10 mouse cellular contexts compared by ENCODE assay signal in the genomic region with DNA sequence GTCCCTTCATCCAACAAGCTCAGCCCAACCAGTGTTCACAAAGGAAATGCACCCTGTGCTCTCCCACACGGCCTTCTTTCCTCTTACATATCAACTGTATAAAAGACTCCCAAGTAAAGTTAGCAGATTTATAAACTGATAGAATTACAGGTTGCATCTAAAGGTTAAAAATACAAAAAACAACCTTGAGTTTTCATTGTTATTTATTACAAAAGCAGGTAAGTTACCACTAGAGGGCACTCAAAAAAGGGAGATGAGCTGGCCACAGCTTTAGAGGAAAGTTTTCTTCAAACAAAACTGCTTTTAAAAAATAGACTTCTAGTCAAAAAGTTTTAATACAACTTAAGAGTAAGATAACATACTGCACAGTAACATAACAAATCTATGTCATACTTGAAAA. TPM values are rescaled to one million over a fixed set of nuclear protein-coding genes. Genes with fewer than 3 reads are reported as not detected.
DNase-seq lines count a peak whose midpoint lies in the region; ATAC-seq and TF ChIP-seq lines count a peak whose summit lies in the region.
"Had no signal": no experiment of that assay in that cellular context is flagged by ENCODE, and none has a peak within 500 bp of the region (broad histone marks: within the 10 kb centered on the region; RNA-seq: fewer than 3 reads in every experiment).

No protein-coding gene starts in this region.

- intact Hi-C loops in gastrocnemius, adult 2 months (cut with DNase I): loop anchor here (1.0 kb wide), 1 partner anchor 100 kb away; no protein-coding TSS in a partner anchor
- intact Hi-C loops in gastrocnemius, postnatal 36 days (cut with DNase I): loop anchor here (2.0 kb wide), 1 partner anchor 98 kb away; no protein-coding TSS in a partner anchor

- H3K36me3 ChIP-seq in lung, embryonic 14.5 days (ENCODE audit: insufficient read depth): peaks cover 48% of the 10 kb centered on the region
- peaks cover 24% of the 10 kb centered on the region for H3K36me3 ChIP-seq in heart, embryonic 12.5 days

- TF ChIP-seq CTCF in gastrocnemius, adult 2 months (IDR thresholded peaks at IDR 0.05): peak; percentile 74
- peak; percentile 60 for TF ChIP-seq CTCF in lung, embryonic 14.5 days (IDR thresholded peaks at IDR 0.05; ENCODE audit: low read depth)
- TF ChIP-seq CTCF in Patski (IDR thresholded peaks at IDR 0.05): peak; percentile 53

- in situ Hi-C loops in Patski (cut with MboI; ENCODE audit: low pct_unique_long_range_greater_than_20kb): loop anchor here (25.0 kb wide), 1 partner anchor 545 kb away; no protein-coding TSS in a partner anchor

- no peak overlapping the region for H3K27ac ChIP-seq in gastrocnemius, adult 2 months
- no peak overlapping the region for H3K27ac ChIP-seq in lung, embryonic 14.5 days (ENCODE audit: low read depth)
- H3K27ac ChIP-seq in heart, embryonic 12.5 days (ENCODE audit: poor library complexity, severe bottlenecking): no peak overlapping the region
- H3K27ac ChIP-seq: embryonic facial prominence, embryonic 15.5 days; midbrain, embryonic 12.5 days had no signal

- no peaks in the 10 kb centered on the region for H3K27me3 ChIP-seq in lung, embryonic 14.5 days (ENCODE audit: insufficient read depth, low read length)
- no peaks in the 10 kb centered on the region for H3K27me3 ChIP-seq in Patski
- no peaks in the 10 kb centered on the region for H3K27me3 ChIP-seq in heart, embryonic 12.5 days (replicated peaks)
- H3K27me3 ChIP-seq: embryonic facial prominence, embryonic 15.5 days; midbrain, embryonic 12.5 days had no signal

- DNase-seq in gastrocnemius, adult 2 months: no peak
- no peak for DNase-seq in gastrocnemius, postnatal 36 days
- DNase-seq in lung, embryonic 14.5 days: peak; percentile 79
- DNase-seq in lung, postnatal 10 days: no peak
- no peak for DNase-seq in Patski (ENCODE audit: low read depth, low spot score)
- DNase-seq in naive thymus-derived CD4-positive, alpha-beta T cell, adult 2 months (ENCODE audit: low read depth): peak; percentile 76
- no peak for DNase-seq in urinary bladder, postnatal 25 days (ENCODE audit: low spot score)

- no peak overlapping the region for H3K4me3 ChIP-seq in gastrocnemius, adult 2 months
- H3K4me3 ChIP-seq in lung, embryonic 14.5 days (ENCODE audit: low read depth, low read length): no peak overlapping the region
- H3K4me3 ChIP-seq in heart, embryonic 12.5 days: no peak overlapping the region
- H3K4me3 ChIP-seq: embryonic facial prominence, embryonic 15.5 days; midbrain, embryonic 12.5 days had no signal

- no peaks in the 10 kb centered on the region for H3K9me3 ChIP-seq in lung, embryonic 14.5 days (ENCODE audit: low read depth, low read length)
- H3K9me3 ChIP-seq in heart, embryonic 12.5 days (replicated peaks): no peaks in the 10 kb centered on the region
- H3K9me3 ChIP-seq: embryonic facial prominence, embryonic 15.5 days; midbrain, embryonic 12.5 days had no signal

- POLR2A ChIA-PET in Patski (lab: Charles Lee): interaction anchor here (0.5 to 1.1 kb wide), 2 partner anchors 99 to 110 kb away, joined by 3 to 4 read pairs; no protein-coding TSS in a partner anchor

- no peak overlapping the region for H3K4me2 ChIP-seq in lung, embryonic 14.5 days
- no peak overlapping the region for H3K4me2 ChIP-seq in heart, embryonic 12.5 days
- H3K4me2 ChIP-seq: embryonic facial prominence, embryonic 15.5 days; midbrain, embryonic 12.5 days had no signal

- H3K9ac ChIP-seq in lung, embryonic 14.5 days: no peak overlapping the region
- H3K9ac ChIP-seq in heart, embryonic 12.5 days: no peak overlapping the region
- H3K9ac ChIP-seq: embryonic facial prominence, embryonic 15.5 days; midbrain, embryonic 12.5 days had no signal

- WGBS in lung, embryonic 14.5 days: 29% methylated on average over 1 of the region's 1 CpGs
- WGBS in heart, embryonic 12.5 days: 28% methylated on average over 1 of the region's 1 CpGs

- ATAC-seq in lung, embryonic 14.5 days (ENCODE audit: insufficient read depth): no peak
- no peak for ATAC-seq in Patski
- no peak for ATAC-seq in heart, embryonic 12.5 days (ENCODE audit: insufficient number of reproducible peaks, low FRiP score)

- no peaks in the 10 kb centered on the region for H3K4me1 ChIP-seq in lung, embryonic 14.5 days (ENCODE audit: insufficient read depth)
- H3K4me1 ChIP-seq in heart, embryonic 12.5 days (replicated peaks): 0 out of 2 replicates have a peak, but pooled peaks cover 3% of the 10 kb centered on the region
- H3K4me1 ChIP-seq: embryonic facial prominence, embryonic 15.5 days; midbrain, embryonic 12.5 days had no signal

- CTCF ChIA-PET in Patski (lab: Charles Lee): interaction anchor here (0.7 to 8.0 kb wide), 11 partner anchors 13 to 153 kb away, joined by 3 to 101 read pairs (median 4); no protein-coding TSS in a partner anchor

RNA-seq across cellular contexts. Expression of a gene that starts 7.5 kb away (rescaled TPM):
- total RNA-seq in gastrocnemius, adult 2 months (2021): 10 to 100 TPM; 13.2 to 21.2 TPM
- total RNA-seq in gastrocnemius, postnatal 36 days (2021): 10 to 100 TPM; 12.5 to 15.9 TPM
- 110 and 116 TPM in 2 replicates for polyA plus RNA-seq in lung, embryonic 14.5 days (2014; fragmentation: Nextera tagmentation; extraction: Ambion mirVana)
- 59.2 TPM for polyA plus RNA-seq in Patski (2021)
- 49.4 and 51.2 TPM in 2 replicates for polyA plus RNA-seq in heart, embryonic 12.5 days (2016; fragmentation: Nextera tagmentation; extraction: Ambion mirVana)

RNA-seq across cellular contexts. Expression of a gene that starts 31.6 kb away (rescaled TPM):
- total RNA-seq in gastrocnemius, adult 2 months (2021): 10 to 100 TPM; 51.1 to 66.7 TPM
- total RNA-seq in gastrocnemius, postnatal 36 days (2021): 10 to 100 TPM; 48.3 to 53.0 TPM
- 23.9 and 24.5 TPM in 2 replicates for polyA plus RNA-seq in lung, embryonic 14.5 days (2014; fragmentation: Nextera tagmentation; extraction: Ambion mirVana)
- polyA plus RNA-seq in Patski (2021): 71.3 TPM
- 58.3 and 60.0 TPM in 2 replicates for polyA plus RNA-seq in heart, embryonic 12.5 days (2016; fragmentation: Nextera tagmentation; extraction: Ambion mirVana)

RNA-seq across cellular contexts. Expression of a gene that starts 31.7 kb away (rescaled TPM):
- total RNA-seq in gastrocnemius, adult 2 months (2021): under 1 TPM; 0.18 to 0.36 TPM
- under 1 TPM in 1 of 2 experiments, not detected in 1; 0.12 TPM for total RNA-seq in gastrocnemius, postnatal 36 days (2021)
- polyA plus RNA-seq in lung, embryonic 14.5 days (2014; fragmentation: Nextera tagmentation; extraction: Ambion mirVana): 0.50 and 0.77 TPM in 2 replicates
- polyA plus RNA-seq in Patski (2021): 3.0 TPM
- polyA plus RNA-seq in heart, embryonic 12.5 days (2016; fragmentation: Nextera tagmentation; extraction: Ambion mirVana): 0.22 and 0.35 TPM in 2 replicates

Comparison
In these comparisons a context has a peak if more than half of its experiments do, and no peak if none do; other contexts are left out.
1. DNase-seq: peak in lung, embryonic 14.5 days (single experiment) and naive thymus-derived CD4-positive, alpha-beta T cell, adult 2 months (single experiment); none in gastrocnemius, adult 2 months (single experiment), gastrocnemius, postnatal 36 days (0 of 2), lung, postnatal 10 days (single experiment), Patski (single experiment) and urinary bladder, postnatal 25 days (single experiment).
2. Peak in every context shown above with its lines, with median percentiles within 50 percentile points of each other: CTCF ChIP-seq.